ENCODE assay signal across 22 mouse cellular contexts in genomic region chr13:36495980-36496379, GRCm38 (mm10).
"Had no signal": no experiment of that assay in that cellular context is flagged by ENCODE, and none has a peak within 500 bp of the region (broad histone marks: within the 10 kb centered on the region; RNA-seq: fewer than 3 reads in every experiment).

No protein-coding gene starts in this region.

- H3K27me3 ChIP-seq: heart, embryonic 12.5 days; hindbrain, embryonic 13.5 days; hindbrain, embryonic 15.5 days; kidney, embryonic 15.5 days; limb, embryonic 13.5 days; limb, embryonic 15.5 days; liver, embryonic 12.5 days had no signal

- H3K4me1 ChIP-seq: heart, embryonic 12.5 days; hindbrain, embryonic 13.5 days; limb, embryonic 13.5 days; limb, embryonic 15.5 days; liver, embryonic 12.5 days had no signal

- H3K4me3 ChIP-seq: heart, adult 2 months; heart, embryonic 12.5 days; hindbrain, embryonic 13.5 days; hindbrain, embryonic 15.5 days; kidney, embryonic 15.5 days; limb, embryonic 13.5 days; limb, embryonic 15.5 days; liver, embryonic 12.5 days had no signal

- H3K4me2 ChIP-seq: heart, embryonic 12.5 days; hindbrain, embryonic 13.5 days; hindbrain, embryonic 15.5 days; kidney, embryonic 15.5 days; limb, embryonic 13.5 days; limb, embryonic 15.5 days; liver, embryonic 12.5 days had no signal

- ATAC-seq: hindbrain, postnatal 0 days; intestine, embryonic 16.5 days; liver, embryonic 12.5 days had no signal

- DNase-seq: gastrocnemius, postnatal 14 days; heart, adult 11 months; heart, adult 2 months; heart, postnatal 10 days; heart, postnatal 4 days; kidney, adult 11 months; kidney, postnatal 25 days; kidney, postnatal 4 days; layer of hippocampus, postnatal 36 days; left cerebral cortex, postnatal 4 days; lung, adult 18-20 months had no signal

- H3K27ac ChIP-seq: heart, adult 2 months; hindbrain, embryonic 13.5 days; hindbrain, embryonic 15.5 days; hindbrain, postnatal 0 days; kidney, embryonic 15.5 days; kidney, postnatal 0 days; limb, embryonic 13.5 days; limb, embryonic 15.5 days; liver, embryonic 12.5 days; liver, embryonic 14.5 days had no signal

- H3K9me3 ChIP-seq: hindbrain, embryonic 13.5 days; hindbrain, embryonic 15.5 days; kidney, embryonic 15.5 days; limb, embryonic 13.5 days; limb, embryonic 15.5 days; liver, embryonic 12.5 days had no signal

- H3K9ac ChIP-seq: heart, embryonic 12.5 days; hindbrain, embryonic 13.5 days; hindbrain, embryonic 15.5 days; kidney, embryonic 15.5 days; limb, embryonic 13.5 days; limb, embryonic 15.5 days; liver, embryonic 12.5 days; liver, embryonic 14.5 days had no signal

- H3K36me3 ChIP-seq: hindbrain, embryonic 13.5 days; hindbrain, embryonic 15.5 days; kidney, embryonic 15.5 days; limb, embryonic 13.5 days; limb, embryonic 15.5 days; liver, embryonic 12.5 days had no signal
